ENCODE assay signal across 9 mouse cellular contexts in the genomic region with DNA sequence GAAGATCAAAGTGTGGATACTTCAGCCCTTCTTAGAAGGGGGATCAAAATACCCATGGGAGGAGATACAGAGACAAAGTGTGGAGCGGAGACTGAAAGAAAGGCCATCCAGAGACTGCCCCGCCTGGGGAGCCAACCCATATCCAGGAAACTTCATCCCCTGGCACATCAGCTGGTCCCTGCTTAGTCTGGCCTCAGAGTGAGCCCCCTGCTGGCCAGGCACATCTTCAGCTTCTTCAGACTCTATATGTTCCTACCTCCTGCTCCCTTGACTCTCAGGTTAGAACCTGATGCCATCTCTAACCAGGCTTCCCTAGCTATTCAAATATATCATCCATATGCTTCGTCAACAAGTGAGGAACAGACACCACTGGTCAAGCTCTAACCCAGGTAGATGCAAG. TPM values are rescaled to one million over a fixed set of nuclear protein-coding genes. Genes with fewer than 3 reads are reported as not detected.
DNase-seq lines count a peak whose midpoint lies in the region; ATAC-seq and TF ChIP-seq lines count a peak whose summit lies in the region.
"Had no signal": no experiment of that assay in that cellular context is flagged by ENCODE, and none has a peak within 500 bp of the region (broad histone marks: within the 10 kb centered on the region; RNA-seq: fewer than 3 reads in every experiment).

No protein-coding gene starts in this region.

- no peaks in the 10 kb centered on the region for H3K36me3 ChIP-seq in hindbrain, postnatal 0 days (ENCODE audit: insufficient read depth, low read length)
- no peaks in the 10 kb centered on the region for H3K36me3 ChIP-seq in hindbrain, embryonic 14.5 days (replicated peaks; ENCODE audit: control insufficient read depth, insufficient read depth)

- intact Hi-C loops in gastrocnemius, postnatal 14 days (cut with DNase I; ENCODE audit: low total_unique reads): loop anchor here (2.0 kb wide), 1 partner anchor 54 kb away; no protein-coding TSS in a partner anchor

- peaks cover 6% of the 10 kb centered on the region; the same call in 1 of the 2 replicates for H3K4me1 ChIP-seq in hindbrain, postnatal 0 days (ENCODE audit: insufficient read depth, low read length)
- H3K4me1 ChIP-seq in hindbrain, embryonic 14.5 days (replicated peaks; ENCODE audit: control insufficient read depth, insufficient read depth, low read length): 0 out of 2 replicates have a peak, but pooled peaks cover 12% of the 10 kb centered on the region

- H3K27ac ChIP-seq in hindbrain, postnatal 0 days: no peak overlapping the region
- H3K27ac ChIP-seq in hindbrain, embryonic 14.5 days: no peak overlapping the region

- no peaks in the 10 kb centered on the region for H3K27me3 ChIP-seq in hindbrain, postnatal 0 days (ENCODE audit: insufficient read depth, low read length)
- H3K27me3 ChIP-seq in hindbrain, embryonic 14.5 days (ENCODE audit: control insufficient read depth, insufficient read depth, low read length): no peaks in the 10 kb centered on the region

- WGBS in hindbrain, postnatal 0 days: 86% methylated on average over 3 of the region's 3 CpGs
- 62% methylated on average over 3 of the region's 3 CpGs for WGBS in hindbrain, embryonic 14.5 days

- TF ChIP-seq CTCF in hindbrain, postnatal 0 days (IDR thresholded peaks at IDR 0.05; ENCODE audit: low read depth): peak; percentile 42; the same call in 1 of the 2 replicates

- peak; percentile 17 for DNase-seq in hindbrain, postnatal 0 days (ENCODE audit: low spot score)
- no peak for DNase-seq in hindbrain, embryonic 14.5 days (ENCODE audit: low spot score)
- DNase-seq in B cell, adult 2 months: peak; percentile 59 to 60
- peak; percentile 25 for DNase-seq in adipocyte (ENCODE audit: low spot score)
- peak; percentile 40 for DNase-seq in gastrocnemius, postnatal 14 days
- peak; percentile 32 for DNase-seq in lung, postnatal 25 days (ENCODE audit: low spot score)
- peak; percentile 83 for DNase-seq in thymus, postnatal 4 days
- DNase-seq in cerebellum, adult 9-10 months: no peak

- no peak overlapping the region for H3K4me2 ChIP-seq in hindbrain, postnatal 0 days (ENCODE audit: low read depth, low read length)
- H3K4me2 ChIP-seq in hindbrain, embryonic 14.5 days (replicated peaks): no peak overlapping the region

- H3K9ac ChIP-seq in hindbrain, postnatal 0 days (replicated peaks; ENCODE audit: low read length): no peak overlapping the region
- no peak overlapping the region for H3K9ac ChIP-seq in hindbrain, embryonic 14.5 days

- H3K9me3 ChIP-seq in hindbrain, postnatal 0 days (ENCODE audit: low read length): no peaks in the 10 kb centered on the region
- no peaks in the 10 kb centered on the region for H3K9me3 ChIP-seq in hindbrain, embryonic 14.5 days (ENCODE audit: control insufficient read depth, low read length)

- no peak for ATAC-seq in hindbrain, postnatal 0 days
- no peak for ATAC-seq in hindbrain, embryonic 14.5 days (ENCODE audit: low FRiP score)

- no peak overlapping the region for H3K4me3 ChIP-seq in hindbrain, postnatal 0 days (ENCODE audit: low read length)
- H3K4me3 ChIP-seq in hindbrain, embryonic 14.5 days (replicated peaks; ENCODE audit: low read length): no peak overlapping the region

RNA-seq across cellular contexts. Expression of a gene that starts 33.9 kb away (rescaled TPM):
- total RNA-seq in hindbrain, postnatal 0 days (2014; rRNA removed): not detected in 2 replicates
- polyA plus RNA-seq in hindbrain, postnatal 0 days (2015; fragmentation: Nextera tagmentation; extraction: Ambion mirVana): 0.09 TPM in 1 of 2 replicates, not detected in the other
- not detected in 2 replicates for polyA plus RNA-seq in hindbrain, embryonic 14.5 days (2014; fragmentation: Nextera tagmentation; extraction: Ambion mirVana)
- under 1 TPM in 1 of 2 experiments, not detected in 1; 0.10 TPM for total RNA-seq in gastrocnemius, postnatal 14 days (2021)
- total RNA-seq: layer of hippocampus, postnatal 25 days had no signal

RNA-seq across cellular contexts. Expression of a gene that starts 48.1 kb away (rescaled TPM):
- 15.5 and 17.2 TPM in 2 replicates for total RNA-seq in hindbrain, postnatal 0 days (2014; rRNA removed)
- polyA plus RNA-seq in hindbrain, postnatal 0 days (2015; fragmentation: Nextera tagmentation; extraction: Ambion mirVana): 1.8 and 2.1 TPM in 2 replicates
- polyA plus RNA-seq in hindbrain, embryonic 14.5 days (2014; fragmentation: Nextera tagmentation; extraction: Ambion mirVana): 1.9 and 2.0 TPM in 2 replicates
- total RNA-seq in gastrocnemius, postnatal 14 days (2021): 1 to 10 TPM; 2.2 to 3.3 TPM

Comparison
In these comparisons a context has a peak if more than half of its experiments do, and no peak if none do; other contexts are left out.
1. DNase-seq: peak in hindbrain, postnatal 0 days (single experiment), B cell, adult 2 months (2 of 2), adipocyte (single experiment), gastrocnemius, postnatal 14 days (single experiment), lung, postnatal 25 days (single experiment) and thymus, postnatal 4 days (single experiment); none in hindbrain, embryonic 14.5 days (single experiment) and cerebellum, adult 9-10 months (single experiment).